Mouse (Mus musculus): ENCODE data around the gene Ctsd. TPM values are rescaled to one million over a fixed set of nuclear protein-coding genes. Genes with fewer than 3 reads are reported as not detected.

Ctsd gene
- total and polyA plus RNA-seq, 3 experiments, result 61.2 to 107 (median 104) TPM

GRCm38 (mm10) chr7:142418679-142419078, 30.8 kb upstream of the Ctsd start:
- Histone ChIP-seq H3K4me2 (ENCODE audit: insufficient read depth, low read depth, poor library complexity, severe bottlenecking) (no peak overlapping the region), H3K27ac (ENCODE audit: insufficient read depth, low read depth) (no peak overlapping the region), H3K79me2 (replicated peaks; ENCODE audit: control insufficient read depth, extremely low read depth, insufficient read depth, poor library complexity, severe bottlenecking) (no peaks in the 10 kb centered on the region), H3K36me3 (replicated peaks in 1 of 2; ENCODE audit: control insufficient read depth in 1 of 2, insufficient read depth in 1 of 2, low read length in 1 of 2) (no peaks in the 10 kb centered on the region), H3K4me1 (ENCODE audit: control insufficient read depth in 1 of 2, insufficient read depth in 2 of 2) (peaks cover 0 to 3% of the 10 kb centered on the region in 2 experiments; a peak in 2 of 4 replicates), H3K4me3 (replicated peaks in 1 of 3; ENCODE audit: low read depth in 2 of 3, low read length in 2 of 3, poor library complexity in 1 of 3) (no peak overlapping the region), H3K9me3 (replicated peaks; ENCODE audit: low read length) (peaks cover 8% of the 10 kb centered on the region), H3K9ac (ENCODE audit: insufficient read depth, low read depth) (no peak overlapping the region), H3K27me3 (replicated peaks) (peaks cover 17% of the 10 kb centered on the region)
- in situ Hi-C loops (cut with MboI; ENCODE audit: low pct_ligation_motif_present, low pct_unique_long_range_greater_than_20kb, low sequenced_read_pairs) (no loop called here), dilution Hi-C loops (cut with MboI; ENCODE audit: extremely low pct_ligation_motif_present, extremely low pct_unique_long_range_greater_than_20kb, low sequenced_read_pairs) (no loop called here)
- DNase-seq (ENCODE audit: extremely low read depth), result no peak
- no peak for TF ChIP-seq EP300 (IDR thresholded peaks at IDR 0.05; ENCODE audit: low read length)
- peak in 1 of 2 experiments; percentile 33; a peak in 1 of 4 replicates for TF ChIP-seq CTCF (conservative IDR thresholded peaks at IDR 0.05 in 1 of 2, IDR thresholded peaks at IDR 0.05 in 1 of 2; ENCODE audit: low read depth in 2 of 2, low read length in 2 of 2)
- TF ChIP-seq ZNF384 (IDR thresholded peaks at IDR 0.05; ENCODE audit: low read depth, low read length), result no peak
- no peak for TF ChIP-seq ZMIZ1 (IDR thresholded peaks at IDR 0.05; ENCODE audit: low read depth, low read length)
- no peak for TF ChIP-seq SIN3A (IDR thresholded peaks at IDR 0.05; ENCODE audit: low read length)

- dilution Hi-C loops (cut with MboI; ENCODE audit: extremely low pct_ligation_motif_present, extremely low pct_unique_long_range_greater_than_20kb, low sequenced_read_pairs), result no loop called here
- no peak overlapping the region for H3K9ac ChIP-seq (ENCODE audit: insufficient read depth, low read depth)
- H3K4me2 ChIP-seq (ENCODE audit: insufficient read depth, low read depth, poor library complexity, severe bottlenecking), result no peak overlapping the region
- H3K36me3 ChIP-seq (replicated peaks in 1 of 2; ENCODE audit: control insufficient read depth in 1 of 2, insufficient read depth in 1 of 2, low read length in 1 of 2), result no peaks in the 10 kb centered on the region
- peaks cover 17% of the 10 kb centered on the region for H3K27me3 ChIP-seq (replicated peaks)
- H3K79me2 ChIP-seq (replicated peaks; ENCODE audit: control insufficient read depth, extremely low read depth, insufficient read depth, poor library complexity, severe bottlenecking), result no peaks in the 10 kb centered on the region
- no peak for DNase-seq (ENCODE audit: extremely low read depth)
- H3K4me1 ChIP-seq (ENCODE audit: control insufficient read depth in 1 of 2, insufficient read depth in 2 of 2), result peaks cover 0 to 3% of the 10 kb centered on the region in 2 experiments; a peak in 2 of 4 replicates
- no peak for TF ChIP-seq ZC3H11A (IDR thresholded peaks at IDR 0.05; ENCODE audit: low read depth, low read length)
- TF ChIP-seq NELFE (IDR thresholded peaks at IDR 0.05; ENCODE audit: low read depth, low read length), result no peak
- no peak for TF ChIP-seq TBP (conservative IDR thresholded peaks at IDR 0.05; ENCODE audit: low read depth, low read length)
- TF ChIP-seq ZKSCAN1 (IDR thresholded peaks at IDR 0.05; ENCODE audit: borderline replicate concordance, low read depth, low read length), result no peak
- no peak for TF ChIP-seq NRF1 (IDR thresholded peaks at IDR 0.05; ENCODE audit: low read depth, low read length)
- no peak for TF ChIP-seq MXI1 (IDR thresholded peaks at IDR 0.05; ENCODE audit: low read depth, low read length)
- TF ChIP-seq HCFC1 (IDR thresholded peaks at IDR 0.05; ENCODE audit: low read depth, low read length), result no peak
- TF ChIP-seq BHLHE40 (IDR thresholded peaks at IDR 0.05; ENCODE audit: low read depth, low read length), result no peak
- TF ChIP-seq ZNF384 (IDR thresholded peaks at IDR 0.05; ENCODE audit: low read depth, low read length), result no peak
- no peak for TF ChIP-seq CTCF (conservative IDR thresholded peaks at IDR 0.05 in 1 of 2, IDR thresholded peaks at IDR 0.05 in 1 of 2; ENCODE audit: low read depth in 2 of 2, low read length in 2 of 2)
- no peak for TF ChIP-seq MAZ (IDR thresholded peaks at IDR 0.05; ENCODE audit: low read depth, low read length)
- TF ChIP-seq UBTF (IDR thresholded peaks at IDR 0.05; ENCODE audit: low read depth, low read length), result no peak
- TF ChIP-seq SIN3A (IDR thresholded peaks at IDR 0.05; ENCODE audit: low read length), result no peak
- no peak for TF ChIP-seq USF2 (conservative IDR thresholded peaks at IDR 0.05; ENCODE audit: low read depth, low read length)
- no peak for TF ChIP-seq JUND (conservative IDR thresholded peaks at IDR 0.05; ENCODE audit: low read depth, low read length)
- TF ChIP-seq POLR2AphosphoS2 (IDR thresholded peaks at IDR 0.05; ENCODE audit: low read depth, low read length), result no peak
- TF ChIP-seq ETS1 (conservative IDR thresholded peaks at IDR 0.05; ENCODE audit: low read depth, low read length), result no peak
- TF ChIP-seq MAFK (IDR thresholded peaks at IDR 0.05; ENCODE audit: insufficient replicate concordance, low read length), result no peak
- no peak for TF ChIP-seq CHD1 (IDR thresholded peaks at IDR 0.05; ENCODE audit: low read depth, low read length)
- no peak for TF ChIP-seq ZMIZ1 (IDR thresholded peaks at IDR 0.05; ENCODE audit: low read depth, low read length)
- peaks cover 8% of the 10 kb centered on the region for H3K9me3 ChIP-seq (replicated peaks; ENCODE audit: low read length)
- no peak overlapping the region for H3K27ac ChIP-seq (ENCODE audit: insufficient read depth, low read depth)
- no peak overlapping the region for H3K4me3 ChIP-seq (replicated peaks in 1 of 3; ENCODE audit: low read depth in 2 of 3, low read length in 2 of 3, poor library complexity in 1 of 3)
- in situ Hi-C loops (cut with MboI; ENCODE audit: low pct_ligation_motif_present, low pct_unique_long_range_greater_than_20kb, low sequenced_read_pairs), result no loop called here
Measured at GRCm38 (mm10) chr7:142418027-142418426, 30.2 kb upstream of the Ctsd start.

Measured in CH12.LX (cell line).